Mouse (Mus musculus) cerebellum, adult 2 months (tissue): ENCODE data around the gene Emp3.

Experiments
- CTCF ChIP-seq: fragments of 200-500 bp; IDR thresholded peaks from 2 replicates; pipeline ENCODE4 v1.5.1; 2011; ENCODE audit warnings: low read depth, mild to moderate bottlenecking, control low read depth, low read length, moderate library complexity, borderline replicate concordance; ENCODE audit not compliant: insufficient read depth
- POLR2A ChIP-seq: fragments of 200-500 bp; IDR thresholded peaks from 2 replicates; pipeline ENCODE4 v1.6.1; 2011; ENCODE audit warnings: low read length, control low read depth, borderline replicate concordance; ENCODE audit not compliant: insufficient read depth

GRCm38 (mm10) chr7:45870282-45871058, 50.7 kb downstream of the Emp3 start:
- TF ChIP-seq CTCF (no peak), POLR2A (no peak)
